Mouse (Mus musculus) forebrain, embryonic 13.5 days (tissue): ENCODE data around the gene Zmiz1. TPM values are rescaled to one million over a fixed set of nuclear protein-coding genes. Genes with fewer than 3 reads are reported as not detected.
A peak's percentile ranks its signal among the peaks of the same experiment; 100 is the strongest.

Experiments
- ATAC-seq: fragments of 200-750 bp; cut with Nextera tagmentation; 2 replicates; pipeline ENCODE4 v1.8.0; 2017
- H3K27ac ChIP-seq: fragments of 300-500 bp; sonication (generic); 2 replicates; pipeline ENCODE4 v1.5.1; 2015; ENCODE audit warnings: inconsistent platforms, mild to moderate bottlenecking, moderate library complexity
- H3K27me3 ChIP-seq: fragments of 300-500 bp; sonication (generic); 2 replicates; pipeline ENCODE4 v1.6.1; 2015; ENCODE audit warnings: mild to moderate bottlenecking, inconsistent platforms
- H3K36me3 ChIP-seq: fragments of 300-500 bp; sonication (generic); 2 replicates; pipeline ENCODE4 v1.6.1; 2015; ENCODE audit warnings: mild to moderate bottlenecking, inconsistent platforms; ENCODE audit not compliant: poor library complexity, severe bottlenecking
- H3K4me1 ChIP-seq: fragments of 300-500 bp; sonication (generic); 2 replicates; pipeline ENCODE4 v1.6.1; 2015; ENCODE audit warnings: inconsistent platforms
- H3K4me2 ChIP-seq: fragments of 300-500 bp; sonication (generic); 2 replicates; pipeline ENCODE4 v1.6.1; 2015; ENCODE audit warnings: inconsistent platforms, mild to moderate bottlenecking, moderate library complexity
- H3K4me3 ChIP-seq: fragments of 300-500 bp; sonication (generic); 2 replicates; pipeline ENCODE4 v1.5.1; 2015; ENCODE audit warnings: mild to moderate bottlenecking, inconsistent platforms
- H3K9ac ChIP-seq: fragments of 300-500 bp; sonication (generic); 2 replicates; pipeline ENCODE4 v1.6.1; 2015; ENCODE audit warnings: mild to moderate bottlenecking, inconsistent platforms
- H3K9me3 ChIP-seq: fragments of 300-500 bp; sonication (generic); replicated peaks from 2 replicates; pipeline ENCODE4 v1.6.1; 2016; ENCODE audit warnings: inconsistent platforms
- WGBS: fragments of 180-500 bp; shearing (Covaris S2); methylation state at CpG from one replicate; pipeline ENCODE4 v1.1.7; 2015; 5-methylcytosine and 5-hydroxymethylcytosine counted together
- polyA plus RNA-seq: library from polyadenylated mRNA; unstranded; fragments of >200 nt; fragmentation: Nextera tagmentation; extraction: Ambion mirVana; gene quantifications from 2 replicates; pipeline ENCODE4 v1.2.1, GENCODE M21; 2015

Gene Zmiz1
- polyA plus RNA-seq, 1 experiment from 2014 or later: 57.2 TPM

GRCm38 (mm10) chr14:25693888-25694568, 235.0 kb downstream of the Zmiz1 start, which contains the start of gene Ppif:
Gene Ppif (plus strand): TSS chr14:25694154.
- H3K36me3 ChIP-seq: peaks cover 32% of the 10 kb centered on the region
- H3K9ac ChIP-seq: peak within 1 kb of the TSS; percentile 86
- peak within 1 kb of the TSS; percentile 97 for H3K4me2 ChIP-seq
- H3K27me3 ChIP-seq: no peaks in the 10 kb centered on the region
- under 1% methylated on average over 68 of the region's 70 CpGs for WGBS
- no peaks in the 10 kb centered on the region for H3K9me3 ChIP-seq
- no peak within 1 kb of the TSS; the same call in 1 of the 2 replicates for H3K27ac ChIP-seq
- H3K4me3 ChIP-seq: peak within 1 kb of the TSS; percentile 85
- H3K4me1 ChIP-seq: peaks cover 27% of the 10 kb centered on the region
- peak; percentile 96 for ATAC-seq

- H3K9ac ChIP-seq: peak overlapping the region; percentile 86
- peak overlapping the region; percentile 85 for H3K4me3 ChIP-seq
- H3K27me3 ChIP-seq: no peaks in the 10 kb centered on the region
- H3K36me3 ChIP-seq: peaks cover 37% of the 10 kb centered on the region
- peaks cover 27% of the 10 kb centered on the region for H3K4me1 ChIP-seq
- 0% methylated on average over 10 of the region's 10 CpGs for WGBS
- ATAC-seq: peak; percentile 28; the same call in 1 of the 2 replicates
- H3K4me2 ChIP-seq: peak overlapping the region; percentile 97
- no peaks in the 10 kb centered on the region for H3K9me3 ChIP-seq
- no peak overlapping the region; the same call in 1 of the 2 replicates for H3K27ac ChIP-seq
Observed at GRCm38 (mm10) chr14:25694569-25694897, 235.5 kb downstream of the Zmiz1 start.

DNA sequence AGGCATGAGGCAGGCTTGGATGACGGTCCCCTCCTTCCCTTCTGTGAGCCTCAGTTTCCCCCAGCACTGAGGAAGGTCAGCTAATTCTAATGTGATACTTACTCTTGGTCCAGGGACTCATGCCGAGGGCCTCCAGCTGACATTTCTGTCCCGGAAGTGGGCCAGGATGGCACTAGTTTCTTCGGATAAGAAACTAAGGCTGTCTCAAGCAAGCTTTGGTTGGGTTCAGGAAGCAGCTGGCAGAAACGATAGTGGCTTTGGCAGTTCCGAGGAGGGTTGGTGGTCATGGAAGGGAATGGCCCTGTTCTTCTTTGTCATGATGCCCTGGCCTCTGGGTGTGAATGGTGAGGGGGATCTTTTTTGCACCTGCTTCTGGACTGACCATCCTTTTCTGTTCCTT, 236.1 kb downstream of the Zmiz1 start:
- H3K27ac ChIP-seq: no peak overlapping the region
- no peaks in the 10 kb centered on the region for H3K9me3 ChIP-seq
- peak overlapping the region; percentile 97 for H3K4me2 ChIP-seq
- peaks cover 42% of the 10 kb centered on the region for H3K36me3 ChIP-seq
- H3K4me3 ChIP-seq: peak overlapping the region; percentile 85
- no peaks in the 10 kb centered on the region for H3K27me3 ChIP-seq
- WGBS: 60% methylated on average over 6 of the region's 6 CpGs
- peak overlapping the region; percentile 86 for H3K9ac ChIP-seq
- ATAC-seq: no peak
- H3K4me1 ChIP-seq: peaks cover 27% of the 10 kb centered on the region

- 75% methylated on average over 2 of the region's 2 CpGs for WGBS
- Histone ChIP-seq H3K9me3 (no peaks in the 10 kb centered on the region), H3K4me3 (no peak overlapping the region), H3K27me3 (no peaks in the 10 kb centered on the region), H3K36me3 (peaks cover 51% of the 10 kb centered on the region), H3K9ac (peak overlapping the region; percentile 35; the same call in 1 of the 2 replicates), H3K27ac (no peak overlapping the region), H3K4me1 (peaks cover 27% of the 10 kb centered on the region), H3K4me2 (no peak overlapping the region)
- ATAC-seq: no peak
Observed at GRCm38 (mm10) chr14:25696356-25696755, 237.4 kb downstream of the Zmiz1 start.

DNA sequence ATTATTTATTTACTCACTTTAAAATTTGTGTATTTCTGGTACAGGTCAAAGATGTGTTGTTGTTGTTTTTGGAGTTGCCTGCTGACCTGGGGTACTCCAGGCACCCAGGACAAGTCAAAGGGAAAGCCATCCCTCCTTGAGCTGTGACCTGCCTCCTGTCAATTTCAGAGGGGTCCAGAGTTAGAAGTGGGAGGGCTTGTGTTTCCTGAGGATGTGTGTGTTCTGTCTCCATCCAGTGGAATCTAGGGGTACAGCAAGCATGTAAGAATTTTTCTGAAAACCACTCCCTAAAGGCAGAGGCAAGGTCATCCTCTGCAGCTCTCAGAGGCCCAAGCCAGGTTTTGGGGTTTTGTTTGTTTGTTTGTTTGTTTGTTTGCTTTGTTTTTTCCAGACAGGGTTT, 243.0 kb downstream of the Zmiz1 start:
- no peak overlapping the region for H3K4me2 ChIP-seq
- H3K27ac ChIP-seq: no peak overlapping the region
- ATAC-seq: peak; percentile 30; the same call in 1 of the 2 replicates
- H3K27me3 ChIP-seq: no peaks in the 10 kb centered on the region
- H3K9ac ChIP-seq: no peak overlapping the region
- peaks cover 39% of the 10 kb centered on the region for H3K36me3 ChIP-seq
- no peaks in the 10 kb centered on the region for H3K9me3 ChIP-seq
- no peaks in the 10 kb centered on the region for H3K4me1 ChIP-seq
- no peak overlapping the region for H3K4me3 ChIP-seq

GRCm38 (mm10) chr14:25707691-25708181, 248.8 kb downstream of the Zmiz1 start:
- Histone ChIP-seq H3K27me3 (no peaks in the 10 kb centered on the region), H3K36me3 (no peaks in the 10 kb centered on the region), H3K4me1 (peaks cover 3% of the 10 kb centered on the region; the same call in 1 of the 2 replicates), H3K4me2 (no peak overlapping the region), H3K9ac (no peak overlapping the region), H3K4me3 (no peak overlapping the region), H3K27ac (no peak overlapping the region), H3K9me3 (no peaks in the 10 kb centered on the region)
- ATAC-seq: no peak
- 63% methylated on average over 5 of the region's 5 CpGs for WGBS

DNA sequence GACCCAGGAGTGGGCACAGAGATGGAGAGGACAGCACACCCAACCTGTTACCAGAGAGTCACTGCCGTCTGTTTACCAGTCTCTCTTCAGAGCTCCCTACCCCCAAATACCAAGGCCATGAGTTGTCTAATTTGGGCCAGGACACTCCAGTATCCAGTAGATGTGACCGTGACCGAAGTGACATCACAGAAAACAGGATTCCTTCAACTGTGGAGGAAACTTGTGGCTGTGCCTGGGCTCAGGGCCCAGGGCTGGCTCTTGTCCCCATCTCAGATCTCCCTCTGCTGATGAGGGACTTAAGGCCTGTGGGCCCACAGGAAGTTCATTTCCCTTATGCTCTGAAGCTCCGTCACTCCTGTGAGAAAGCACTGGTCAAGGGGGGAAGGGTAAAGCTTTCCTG, 249.5 kb downstream of the Zmiz1 start:
- H3K9ac ChIP-seq: no peak overlapping the region
- 72% methylated on average over 4 of the region's 4 CpGs for WGBS
- H3K4me3 ChIP-seq: no peak overlapping the region
- no peaks in the 10 kb centered on the region for H3K9me3 ChIP-seq
- H3K27me3 ChIP-seq: no peaks in the 10 kb centered on the region
- H3K4me1 ChIP-seq: peaks cover 3% of the 10 kb centered on the region; the same call in 1 of the 2 replicates
- no peaks in the 10 kb centered on the region for H3K36me3 ChIP-seq
- ATAC-seq: no peak
- no peak overlapping the region for H3K4me2 ChIP-seq
- H3K27ac ChIP-seq: no peak overlapping the region

DNA sequence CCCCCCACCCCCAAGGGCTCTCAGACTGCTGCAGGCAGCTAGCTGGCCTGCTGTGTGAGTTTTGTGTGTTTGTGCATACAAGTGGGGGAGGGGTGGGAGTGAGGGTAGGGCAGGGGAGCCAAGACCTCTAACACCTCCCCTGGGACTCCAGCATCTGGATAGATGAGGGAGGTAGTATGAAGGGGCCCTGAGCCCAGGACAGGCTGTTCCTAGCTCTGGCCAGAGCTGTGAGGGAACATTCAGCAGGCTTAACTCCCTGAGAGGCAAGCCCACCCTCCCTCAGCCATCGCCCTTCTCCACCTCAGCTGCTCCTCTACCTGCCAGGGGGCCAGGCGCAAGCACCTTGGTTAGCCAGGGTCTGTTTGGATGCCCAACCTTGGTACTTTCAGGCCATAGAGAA, 249.9 kb downstream of the Zmiz1 start:
- H3K27me3 ChIP-seq: no peaks in the 10 kb centered on the region
- H3K9ac ChIP-seq: no peak overlapping the region
- no peaks in the 10 kb centered on the region for H3K36me3 ChIP-seq
- no peak for ATAC-seq
- H3K27ac ChIP-seq: no peak overlapping the region
- peaks cover 3% of the 10 kb centered on the region; the same call in 1 of the 2 replicates for H3K4me1 ChIP-seq
- 91% methylated on average over 2 of the region's 2 CpGs for WGBS
- H3K4me3 ChIP-seq: no peak overlapping the region
- no peak overlapping the region for H3K4me2 ChIP-seq
- H3K9me3 ChIP-seq: no peaks in the 10 kb centered on the region

DNA sequence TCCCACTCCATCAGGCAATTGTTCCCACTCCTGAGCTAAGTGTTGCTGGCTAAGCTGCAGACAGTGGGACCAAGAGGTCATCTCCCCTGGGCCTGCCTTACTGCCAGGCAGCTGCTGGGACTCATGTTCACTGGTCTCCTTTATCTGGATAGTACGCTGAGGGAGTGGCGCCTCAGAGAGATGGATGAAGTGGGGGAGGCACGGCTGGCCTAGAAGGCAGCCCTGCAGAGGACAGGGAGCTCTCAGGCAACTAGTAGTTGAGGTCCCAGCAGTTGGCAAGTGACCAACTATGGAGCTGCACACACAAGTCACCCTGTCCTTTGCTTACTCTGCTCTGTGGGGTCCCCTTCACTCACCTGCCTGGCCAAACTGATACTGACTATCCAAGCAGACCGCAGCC, 251.1 kb downstream of the Zmiz1 start:
- H3K4me1 ChIP-seq: peaks cover 3% of the 10 kb centered on the region; the same call in 1 of the 2 replicates
- no peaks in the 10 kb centered on the region for H3K27me3 ChIP-seq
- no peak overlapping the region for H3K27ac ChIP-seq
- no peak overlapping the region for H3K9ac ChIP-seq
- WGBS: 85% methylated on average over 4 of the region's 4 CpGs
- no peak overlapping the region for H3K4me3 ChIP-seq
- H3K9me3 ChIP-seq: no peaks in the 10 kb centered on the region
- no peak overlapping the region for H3K4me2 ChIP-seq
- no peaks in the 10 kb centered on the region for H3K36me3 ChIP-seq
- no peak for ATAC-seq

- H3K27ac ChIP-seq: no peak overlapping the region
- WGBS: 79% methylated on average over 4 of the region's 4 CpGs
- peaks cover 3% of the 10 kb centered on the region; the same call in 1 of the 2 replicates for H3K4me1 ChIP-seq
- ATAC-seq: no peak
- H3K36me3 ChIP-seq: no peaks in the 10 kb centered on the region
- no peak overlapping the region; the same call in 1 of the 2 replicates for H3K9ac ChIP-seq
- no peaks in the 10 kb centered on the region for H3K27me3 ChIP-seq
- H3K9me3 ChIP-seq: no peaks in the 10 kb centered on the region
- no peak overlapping the region for H3K4me3 ChIP-seq
- no peak overlapping the region for H3K4me2 ChIP-seq
Observed at GRCm38 (mm10) chr14:25710681-25711080, 251.7 kb downstream of the Zmiz1 start.

- Histone ChIP-seq H3K4me3 (no peak overlapping the region), H3K4me1 (peaks cover 3% of the 10 kb centered on the region; the same call in 1 of the 2 replicates), H3K36me3 (no peaks in the 10 kb centered on the region), H3K9ac (no peak overlapping the region), H3K9me3 (no peaks in the 10 kb centered on the region), H3K27ac (no peak overlapping the region), H3K27me3 (no peaks in the 10 kb centered on the region), H3K4me2 (no peak overlapping the region)
- 67% methylated on average over 7 of the region's 7 CpGs for WGBS
- no peak for ATAC-seq
Observed at GRCm38 (mm10) chr14:25711177-25711576, 252.2 kb downstream of the Zmiz1 start.

DNA sequence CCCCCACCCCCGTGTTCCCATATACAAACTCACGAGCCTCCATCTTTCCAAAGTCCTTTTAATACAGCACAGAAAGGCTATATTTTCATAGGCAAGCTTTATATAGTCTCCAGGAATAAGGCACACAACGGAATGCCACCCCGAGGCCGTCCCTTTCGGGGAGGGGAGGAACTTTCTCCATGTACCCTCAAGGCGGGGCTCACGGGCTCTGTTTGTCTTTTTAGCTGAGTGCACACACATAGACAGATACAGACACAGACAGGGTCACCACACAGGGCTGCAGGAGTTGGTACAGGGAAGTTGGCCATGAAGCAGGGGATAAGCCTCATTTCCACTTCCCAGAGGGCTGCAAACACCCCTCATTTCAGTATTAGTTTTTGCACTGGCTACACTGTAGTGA, 252.6 kb downstream of the Zmiz1 start:
- ATAC-seq: no peak
- Histone ChIP-seq H3K4me3 (no peak overlapping the region), H3K4me1 (peaks cover 3% of the 10 kb centered on the region; the same call in 1 of the 2 replicates), H3K4me2 (no peak overlapping the region), H3K27ac (no peak overlapping the region), H3K9me3 (no peaks in the 10 kb centered on the region), H3K27me3 (no peaks in the 10 kb centered on the region), H3K36me3 (no peaks in the 10 kb centered on the region), H3K9ac (no peak overlapping the region)
- 61% methylated on average over 8 of the region's 8 CpGs for WGBS
